Mouse (Mus musculus) liver, embryonic 14.5 days (tissue): ENCODE results near the gene Mcrs1. TPM values are rescaled to one million over a fixed set of nuclear protein-coding genes. Genes with fewer than 3 reads are reported as not detected.

ENCODE experiments used
- ATAC-seq: fragments of 200-750 bp; cut with Nextera tagmentation; 2 replicates; pipeline ENCODE4 v1.8.0; 2017; ENCODE audit warnings: moderate number of reproducible peaks, mild to moderate bottlenecking, moderate library complexity; ENCODE audit not compliant: insufficient read depth
- DNase-seq, 3 experiments: peaks; one replicate each; pipeline ENCODE4 v3.0.0-alpha.2; 2012 to 2013; ENCODE audit warnings: low read depth in 3 of 3, low spot score in 3 of 3
- H3K27ac ChIP-seq: fragments of 300-500 bp; sonication (generic); 2 replicates; pipeline ENCODE4 v1.5.1; 2014; ENCODE audit warnings: moderate library complexity, mild to moderate bottlenecking, control low read depth, inconsistent platforms
- H3K27me3 ChIP-seq: fragments of 300-500 bp; sonication (generic); 2 replicates; pipeline ENCODE4 v1.6.1; 2014; ENCODE audit warnings: mild to moderate bottlenecking, low read length, moderate library complexity; ENCODE audit not compliant: control insufficient read depth, insufficient read depth
- H3K36me3 ChIP-seq: fragments of 300-500 bp; sonication (generic); replicated peaks from 2 replicates; pipeline ENCODE4 v1.6.1; 2014; ENCODE audit warnings: low read depth; ENCODE audit not compliant: control insufficient read depth, insufficient read depth
- H3K4me1 ChIP-seq, 2 experiments: fragments of 200-500 bp in 1 of 2; fragments of 300-500 bp in 1 of 2; sonication (generic) in 1 of 2; replicated peaks; 2 replicates each; pipeline ENCODE4 v1.6.1; 2012 to 2014; ENCODE audit warnings: antibody characterized with exemption in 1 of 2, inconsistent platforms in 1 of 2, low read length in 1 of 2; ENCODE audit not compliant: control insufficient read depth in 2 of 2, insufficient read depth in 2 of 2
- H3K4me2 ChIP-seq: fragments of 300-500 bp; sonication (generic); 2 replicates; pipeline ENCODE4 v1.6.1; 2014; ENCODE audit warnings: low read depth, mild to moderate bottlenecking, control low read depth, moderate library complexity
- H3K4me3 ChIP-seq, 2 experiments: fragments of 200-500 bp in 1 of 2; fragments of 300-500 bp in 1 of 2; sonication (generic) in 1 of 2; 2 replicates each; pipeline ENCODE4 v1.5.1; 2012 to 2014; ENCODE audit warnings: low read depth in 2 of 2, low read length in 2 of 2, mild to moderate bottlenecking in 2 of 2, control low read depth in 1 of 2, inconsistent platforms in 1 of 2, moderate library complexity in 1 of 2; ENCODE audit not compliant: insufficient read depth in 1 of 2
- H3K9ac ChIP-seq: fragments of 300-500 bp; sonication (generic); replicated peaks from 2 replicates; pipeline ENCODE4 v1.6.1; 2014; ENCODE audit warnings: mild to moderate bottlenecking, control low read depth, moderate library complexity
- H3K9me3 ChIP-seq: fragments of 300-500 bp; sonication (generic); 2 replicates; pipeline ENCODE4 v1.6.1; 2016; ENCODE audit warnings: low read length, mixed read lengths; ENCODE audit not compliant: control insufficient read depth
- CTCF ChIP-seq: IDR thresholded peaks from 2 replicates; pipeline ENCODE4 v1.5.1; 2016; ENCODE audit warnings: antibody characterized with exemption, low read depth, control low read depth
- EP300 ChIP-seq: IDR thresholded peaks from 2 replicates; pipeline ENCODE4 v1.6.1; 2016; ENCODE audit warnings: antibody characterized with exemption, low read depth
- WGBS: fragments of 180-500 bp; shearing (Covaris S2); extraction: QIAGEN DNeasy Blood & Tissue Kit; methylation state at CpG from one replicate; pipeline ENCODE4 v1.1.7; 2014; ENCODE audit not compliant: insufficient replicate concordance; 5-methylcytosine and 5-hydroxymethylcytosine counted together
- polyA plus RNA-seq, 2 experiments: library from polyadenylated mRNA; depleted of rRNA in 1 of 2; stranded (reverse) in 1 of 2; unstranded in 1 of 2; fragments of >200 nt; fragmentation: Nextera tagmentation in 1 of 2; extraction: Ambion mirVana in 1 of 2; gene quantifications; 2 replicates each; pipeline versions ENCODE4 v1.2.1 to v1.2.3; 2012 to 2014

Gene Mcrs1
- polyA plus RNA-seq (2012; rRNA removed) (25.6 and 26.2 TPM in 2 replicates), polyA plus RNA-seq (2014; fragmentation: Nextera tagmentation; extraction: Ambion mirVana) (41.2 and 47.1 TPM in 2 replicates)

DNA sequence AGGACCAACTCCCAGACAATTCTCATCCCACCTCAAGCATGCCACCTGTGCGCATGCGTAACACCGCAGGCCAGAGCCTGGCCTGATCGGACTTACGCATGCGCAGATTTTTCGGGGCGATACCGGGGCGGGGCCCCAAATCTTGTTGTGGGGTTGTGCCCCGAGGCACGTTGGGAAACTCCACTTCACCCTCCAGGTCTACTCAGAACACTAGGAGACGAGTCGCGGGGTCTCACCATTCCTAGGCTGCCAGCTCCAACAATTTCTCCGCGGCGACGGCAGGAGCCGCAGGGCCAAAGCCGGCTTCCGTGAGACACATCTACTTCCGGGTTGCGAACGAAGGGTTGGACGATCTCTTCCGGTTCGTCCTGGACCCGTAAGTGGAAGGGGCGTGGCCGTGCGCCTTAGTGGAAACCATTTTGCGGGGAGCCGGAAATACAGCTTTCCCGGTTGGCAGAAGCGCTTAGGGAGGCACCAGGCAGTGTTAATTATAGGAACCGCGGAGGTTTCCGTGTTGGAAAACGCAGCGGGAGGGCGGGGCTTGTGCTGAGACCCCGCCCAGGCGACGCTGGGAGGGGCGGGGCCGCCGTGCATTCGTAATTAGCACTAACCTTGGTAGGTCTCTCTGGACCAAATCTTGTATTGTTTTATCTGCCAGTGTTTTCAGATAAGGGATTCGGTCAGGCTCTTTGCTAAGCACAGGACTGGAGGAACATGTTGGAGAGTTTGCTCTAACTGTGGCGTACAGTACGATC, at the start of gene Mcrs1:
Mcrs1 (minus strand) TSS at position 336 of the 755 bp plus-strand sequence.
- H3K9me3 ChIP-seq, result no peaks in the 10 kb centered on the region
- peaks cover 2% of the 10 kb centered on the region for H3K36me3 ChIP-seq
- DNase-seq (peak; percentile 95 to 97 (median 96)), ATAC-seq (peak; percentile 88)
- peak within 1 kb of the TSS; percentile 96 for H3K27ac ChIP-seq
- H3K9ac ChIP-seq, result peak within 1 kb of the TSS; percentile 83
- TF ChIP-seq CTCF (no peak), EP300 (peak; percentile 24; the same call in 1 of the 2 replicates)
- H3K4me3 ChIP-seq, result peak within 1 kb of the TSS; percentile 78 to 89
- no peaks in the 10 kb centered on the region for H3K27me3 ChIP-seq
- H3K4me2 ChIP-seq, result peak within 1 kb of the TSS; percentile 84
- H3K4me1 ChIP-seq, result peaks cover 5 to 15% of the 10 kb centered on the region in 2 experiments; a peak in 3 of 4 replicates
- WGBS, result under 1% methylated on average over 52 of the region's 52 CpGs

DNA sequence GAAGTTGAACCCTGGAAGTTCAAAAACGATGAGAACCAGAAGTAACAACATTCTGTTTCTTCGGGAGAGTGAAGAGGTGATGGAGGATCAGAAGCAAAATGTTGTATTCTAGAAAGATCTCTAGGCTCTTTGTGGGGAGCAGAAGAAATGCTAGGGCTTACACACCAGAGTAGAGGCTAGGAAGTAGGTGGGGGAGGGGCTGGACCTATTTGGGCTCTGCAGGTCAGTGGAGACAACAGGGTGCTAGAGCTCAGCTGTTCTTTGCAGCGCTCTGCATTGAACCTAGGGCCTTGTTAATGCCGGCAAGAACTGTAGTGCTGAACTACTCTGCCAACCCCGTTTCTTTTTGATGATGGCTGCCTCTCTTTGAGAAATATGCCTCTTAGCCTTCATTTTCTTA, 44.5 kb upstream of the Mcrs1 start:
- WGBS, result 43% methylated on average over 5 of the region's 5 CpGs
- H3K9ac ChIP-seq, result no peak overlapping the region
- ATAC-seq, result no peak
- H3K4me3 ChIP-seq, result no peak overlapping the region
- DNase-seq, result no peak
- no peak overlapping the region for H3K4me2 ChIP-seq
- no peaks in the 10 kb centered on the region for H3K36me3 ChIP-seq
- TF ChIP-seq EP300 (no peak), CTCF (no peak)
- H3K9me3 ChIP-seq, result no peaks in the 10 kb centered on the region
- no peak overlapping the region for H3K27ac ChIP-seq
- H3K27me3 ChIP-seq, result no peaks in the 10 kb centered on the region
- H3K4me1 ChIP-seq, result peaks cover 0 to 10% of the 10 kb centered on the region in 2 experiments; a peak in 3 of 4 replicates

DNA sequence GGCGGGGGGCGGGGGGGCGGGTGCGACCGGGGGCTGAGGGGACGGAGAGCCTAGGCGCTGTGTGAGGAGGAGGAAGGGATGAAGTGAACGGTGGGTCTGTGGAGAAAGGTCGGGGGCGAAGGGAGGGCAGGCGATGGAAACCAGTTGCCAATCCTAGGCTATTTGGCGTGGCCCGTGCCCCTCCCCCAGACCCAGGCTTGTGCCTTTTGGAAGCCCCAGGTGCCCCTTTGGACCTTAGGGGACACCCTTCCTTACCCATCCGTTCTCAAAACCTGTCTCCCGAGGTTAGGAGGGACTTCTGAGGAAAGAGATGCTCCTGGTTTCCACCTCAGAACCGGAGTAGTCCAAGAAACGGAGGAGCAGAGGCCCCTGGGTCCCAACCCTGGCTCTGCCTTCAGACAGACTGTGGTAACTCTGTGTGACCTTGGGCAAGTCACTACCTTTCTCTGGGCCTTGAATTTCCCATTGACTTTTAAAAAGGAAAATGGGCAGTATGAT, 43.8 kb upstream of the Mcrs1 start, which contains the start of gene Fam186b:
Fam186b (minus strand) TSS at position 405 of the 498 bp plus-strand sequence.
- H3K9me3 ChIP-seq, result no peaks in the 10 kb centered on the region
- H3K27ac ChIP-seq, result no peak within 1 kb of the TSS
- H3K9ac ChIP-seq, result peak within 1 kb of the TSS; percentile 53
- no peak for TF ChIP-seq EP300
- no peak for TF ChIP-seq CTCF
- DNase-seq (no peak), ATAC-seq (no peak)
- WGBS, result 2% methylated on average over 14 of the region's 17 CpGs
- H3K4me2 ChIP-seq, result peak within 1 kb of the TSS; percentile 84
- H3K4me3 ChIP-seq, result peak within 1 kb of the TSS; percentile 76 to 77
- no peaks in the 10 kb centered on the region for H3K36me3 ChIP-seq
- peaks cover 0 to 10% of the 10 kb centered on the region in 2 experiments; a peak in 3 of 4 replicates for H3K4me1 ChIP-seq
- H3K27me3 ChIP-seq, result no peaks in the 10 kb centered on the region

DNA sequence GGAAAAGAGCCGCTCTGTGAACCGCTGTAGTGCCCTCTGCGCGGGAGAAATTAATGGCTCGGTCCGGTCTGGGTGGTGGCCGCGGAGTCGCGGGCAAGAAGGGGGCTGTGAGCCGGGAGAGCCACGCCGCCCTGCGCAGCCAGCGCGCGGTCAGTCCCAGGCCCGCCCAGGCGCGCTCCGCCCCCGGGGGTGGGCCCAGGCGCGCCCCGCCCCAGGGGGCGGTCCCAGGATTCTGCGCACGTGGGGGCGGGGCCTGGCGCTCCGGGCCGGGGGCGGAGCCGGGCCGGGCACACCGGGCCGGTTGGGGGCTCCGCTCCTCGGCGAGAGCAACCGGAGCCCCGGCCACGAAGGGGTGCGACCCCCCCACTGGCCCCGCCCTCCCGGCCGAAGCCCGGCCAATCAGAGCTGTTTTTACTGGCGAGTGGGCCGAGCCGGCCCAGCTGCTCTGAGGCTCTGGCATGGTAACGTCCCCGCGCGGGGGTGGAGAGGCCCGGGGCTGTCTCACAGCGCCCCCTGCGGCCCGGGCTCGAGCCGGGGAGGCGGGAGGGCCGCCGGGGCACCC, 43.1 kb upstream of the Mcrs1 start, which contains the start of gene Prpf40b:
Prpf40b (plus strand) TSS at position 275 of the 562 bp plus-strand sequence.
- Histone ChIP-seq H3K27me3 (no peaks in the 10 kb centered on the region), H3K9me3 (no peaks in the 10 kb centered on the region), H3K27ac (no peak within 1 kb of the TSS), H3K4me3 (peak within 1 kb of the TSS; percentile 76 to 77), H3K36me3 (no peaks in the 10 kb centered on the region), H3K4me2 (peak within 1 kb of the TSS; percentile 84), H3K4me1 (peaks cover 0 to 10% of the 10 kb centered on the region in 2 experiments; a peak in 3 of 4 replicates), H3K9ac (peak within 1 kb of the TSS; percentile 53)
- no peak for TF ChIP-seq EP300
- 0 out of 2 replicates have a peak, but pooled peaks have one; percentile 36 for TF ChIP-seq CTCF
- under 1% methylated on average over 60 of the region's 64 CpGs for WGBS
- ATAC-seq (peak; percentile 96), DNase-seq (peak; percentile 53 to 55 (median 55))
